Mouse (Mus musculus): ENCODE measurements around the gene Arhgdia. TPM values are rescaled to one million over a fixed set of nuclear protein-coding genes. Genes with fewer than 3 reads are reported as not detected.

Arhgdia gene
- 5.0 TPM for polyA plus RNA-seq (2014; fragmentation: Illumina TruSeq; extraction: RNeasy Lipid Tissue Mini Kit (QIAGEN cat#74804); ENCODE audit: low read depth, low replicate concordance)

DNA sequence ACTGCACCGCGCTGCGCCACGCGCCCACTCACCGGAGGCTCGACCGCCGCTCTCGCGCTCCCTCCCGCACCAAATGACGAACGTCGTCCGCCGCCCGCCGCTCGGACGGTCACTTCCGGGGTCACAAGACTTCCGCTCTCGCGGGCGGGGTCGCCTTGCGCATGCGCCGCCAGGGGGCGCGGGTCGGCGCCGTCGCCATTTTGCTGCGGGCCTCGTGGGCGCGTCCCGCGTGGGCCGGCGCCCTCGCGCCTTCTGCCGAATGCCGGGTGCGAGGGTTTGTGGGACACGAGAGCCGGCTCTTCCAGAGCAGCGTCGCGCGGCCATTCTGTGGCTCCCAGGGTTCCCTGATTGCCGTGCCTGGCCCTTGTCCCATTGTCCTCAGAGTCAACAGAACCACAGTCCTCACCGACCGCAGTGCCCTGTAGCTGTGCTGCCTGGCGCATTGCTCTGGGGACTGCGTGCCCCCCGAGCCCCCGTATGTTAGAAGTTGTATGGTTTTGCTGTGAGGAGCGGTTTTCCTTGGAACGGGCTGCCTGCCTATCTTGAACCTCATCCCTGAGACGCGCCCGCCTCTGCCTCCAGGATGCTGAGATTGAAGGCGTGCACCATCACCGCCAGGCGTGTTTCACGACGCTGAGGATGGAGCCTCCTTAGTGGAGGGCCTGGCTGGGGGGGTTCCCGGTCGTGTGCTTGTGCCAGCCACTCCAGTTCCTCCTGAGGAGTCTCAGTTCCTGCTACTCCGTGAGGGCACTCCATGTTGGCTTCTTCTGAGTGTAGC, at the start of gene Arhgdia:
Arhgdia (minus strand) TSS at position 135 of the 778 bp plus-strand sequence.

DNA sequence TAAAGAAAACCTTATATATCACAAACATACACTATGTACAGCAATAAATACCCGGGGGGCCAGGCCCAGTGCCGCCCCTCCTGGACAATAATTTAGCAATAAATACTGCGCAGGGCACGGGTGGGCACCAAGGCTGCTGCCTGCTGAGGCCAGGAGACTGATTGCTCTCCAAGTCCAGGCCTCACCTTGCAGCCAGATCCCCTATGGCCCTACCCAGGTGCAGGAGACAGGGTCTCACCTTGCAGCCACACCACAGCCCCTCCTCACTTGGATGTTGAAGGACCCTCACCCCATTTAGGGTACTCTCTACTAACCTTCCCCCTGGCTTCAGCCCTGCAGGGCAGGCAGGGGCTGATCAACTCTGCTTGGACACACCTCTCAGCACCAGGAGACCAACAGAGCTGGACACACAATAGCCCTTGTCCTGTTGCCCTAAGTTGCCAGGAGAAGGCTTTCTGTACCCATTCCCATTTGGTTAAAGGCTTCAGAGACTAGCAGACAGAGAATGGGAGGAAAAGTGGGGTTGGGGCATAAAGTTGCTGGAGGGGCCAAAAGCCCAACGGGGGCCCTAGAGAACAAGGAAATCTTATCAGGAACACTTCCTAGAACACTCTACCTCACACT, 43.8 kb upstream of the Arhgdia start, which contains the start of gene Sirt7:
Sirt7 (minus strand) TSS at position 89 of the 624 bp plus-strand sequence.

DNA sequence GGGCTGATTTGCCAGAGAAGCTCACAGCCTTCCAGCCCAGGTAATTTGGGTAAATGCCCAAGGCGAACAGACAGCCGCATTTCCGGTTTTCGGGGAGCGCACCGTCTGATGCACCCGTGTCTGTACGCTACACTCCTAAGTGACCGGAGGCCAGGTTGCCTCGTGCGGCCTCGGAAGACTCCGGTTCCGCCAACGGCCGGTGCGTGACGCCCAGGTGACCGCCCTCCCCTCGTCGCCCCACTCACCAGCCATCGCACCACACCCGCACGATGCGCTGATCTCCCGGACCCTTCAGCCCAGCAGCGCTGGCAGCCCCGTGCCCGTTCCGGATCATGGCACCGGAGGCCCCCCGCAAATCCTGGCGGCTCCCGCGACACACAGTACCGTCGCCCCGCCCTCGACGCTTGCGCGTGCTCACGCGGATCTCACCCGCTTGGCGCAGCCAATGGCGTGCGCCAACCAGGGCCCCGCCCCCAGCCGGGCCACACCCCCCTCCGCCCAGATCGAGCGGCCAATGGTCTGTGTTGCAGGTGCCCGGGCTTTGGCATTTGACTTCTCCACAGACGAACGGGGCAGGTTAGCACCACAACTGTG, 36.2 kb upstream of the Arhgdia start, which contains the start of gene Pcyt2:
Pcyt2 (minus strand) TSS at position 418 of the 594 bp plus-strand sequence.

DNA sequence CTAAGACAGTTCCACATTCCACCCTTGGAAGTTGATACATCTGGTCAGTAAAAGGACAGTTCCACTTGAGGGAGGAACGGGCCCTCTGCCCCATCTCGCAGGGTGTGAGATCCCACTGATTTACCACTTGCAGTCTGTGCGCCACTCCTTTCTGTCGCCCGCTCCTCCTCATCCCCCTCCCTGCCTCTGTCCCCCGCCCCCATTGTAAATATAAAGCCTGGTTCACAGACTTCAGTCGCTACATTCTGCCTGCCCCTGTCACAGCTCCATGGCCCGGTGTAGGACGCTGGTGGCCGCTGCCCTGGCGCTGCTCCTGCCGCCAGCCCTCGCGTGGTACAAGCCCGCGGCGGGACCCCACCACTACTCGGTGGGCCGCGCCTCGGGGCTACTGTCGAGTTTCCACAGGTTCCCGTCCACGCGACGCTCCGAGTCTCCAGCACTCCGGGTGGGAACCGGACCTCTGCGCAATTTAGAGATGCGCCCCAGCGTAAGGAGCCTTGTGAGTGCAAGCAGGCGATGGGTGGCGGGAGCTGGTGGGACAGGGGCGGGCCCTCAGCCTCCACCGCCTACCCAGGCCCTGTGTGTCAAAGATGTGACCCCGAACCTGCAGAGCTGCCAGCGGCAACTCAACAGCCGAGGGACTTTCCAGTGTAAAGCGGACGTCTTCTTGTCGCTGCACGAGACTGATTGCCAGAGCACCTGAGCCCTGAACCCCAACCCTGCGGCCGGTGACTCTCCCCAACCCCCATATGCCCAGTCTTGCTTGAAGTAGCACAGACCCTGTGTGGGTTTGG, 27.0 kb upstream of the Arhgdia start, which contains the start of gene Npb:
Npb (plus strand) TSS at position 237 of the 794 bp plus-strand sequence.

DNA sequence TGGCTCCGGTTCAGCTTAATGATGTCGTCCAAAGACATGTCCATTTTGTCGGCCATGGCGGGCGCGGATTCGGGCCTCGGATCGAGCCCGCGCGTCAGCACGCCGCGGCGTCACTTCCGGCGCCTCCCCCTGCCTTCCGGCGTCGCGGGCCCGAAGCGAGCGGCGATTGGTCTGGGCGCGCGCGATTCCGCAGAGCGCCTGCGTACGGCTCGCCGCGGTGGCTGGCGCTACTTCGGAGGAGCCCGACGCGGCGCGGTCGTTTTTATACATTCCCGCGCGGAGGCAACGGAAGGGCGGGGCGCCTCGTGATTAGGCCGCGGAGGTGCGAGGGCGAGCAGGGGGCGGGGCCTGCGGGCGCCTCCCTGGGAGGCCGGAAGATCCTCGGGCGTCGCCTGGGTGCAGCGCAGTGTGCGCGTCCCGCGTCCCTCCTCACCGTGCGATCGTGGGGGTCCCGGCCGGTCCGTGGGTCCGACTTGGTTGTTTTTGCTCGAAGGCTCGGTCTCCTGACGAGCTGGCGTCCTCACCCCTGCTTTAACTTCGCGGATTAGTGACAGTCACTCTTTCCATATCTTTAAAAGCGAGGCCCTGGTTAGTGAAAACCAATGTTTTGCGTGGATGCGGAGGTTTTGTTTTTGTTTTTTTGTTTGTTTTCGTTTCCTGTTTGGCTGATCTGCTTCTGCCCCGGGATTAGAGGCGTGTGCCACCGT, 17.0 kb upstream of the Arhgdia start, which contains the start of the genes Alyref and Anapc11:
Alyref (minus strand) TSS at position 83 of the 707 bp plus-strand sequence.
Anapc11 (plus strand) TSS at position 139 of the 707 bp plus-strand sequence.

DNA sequence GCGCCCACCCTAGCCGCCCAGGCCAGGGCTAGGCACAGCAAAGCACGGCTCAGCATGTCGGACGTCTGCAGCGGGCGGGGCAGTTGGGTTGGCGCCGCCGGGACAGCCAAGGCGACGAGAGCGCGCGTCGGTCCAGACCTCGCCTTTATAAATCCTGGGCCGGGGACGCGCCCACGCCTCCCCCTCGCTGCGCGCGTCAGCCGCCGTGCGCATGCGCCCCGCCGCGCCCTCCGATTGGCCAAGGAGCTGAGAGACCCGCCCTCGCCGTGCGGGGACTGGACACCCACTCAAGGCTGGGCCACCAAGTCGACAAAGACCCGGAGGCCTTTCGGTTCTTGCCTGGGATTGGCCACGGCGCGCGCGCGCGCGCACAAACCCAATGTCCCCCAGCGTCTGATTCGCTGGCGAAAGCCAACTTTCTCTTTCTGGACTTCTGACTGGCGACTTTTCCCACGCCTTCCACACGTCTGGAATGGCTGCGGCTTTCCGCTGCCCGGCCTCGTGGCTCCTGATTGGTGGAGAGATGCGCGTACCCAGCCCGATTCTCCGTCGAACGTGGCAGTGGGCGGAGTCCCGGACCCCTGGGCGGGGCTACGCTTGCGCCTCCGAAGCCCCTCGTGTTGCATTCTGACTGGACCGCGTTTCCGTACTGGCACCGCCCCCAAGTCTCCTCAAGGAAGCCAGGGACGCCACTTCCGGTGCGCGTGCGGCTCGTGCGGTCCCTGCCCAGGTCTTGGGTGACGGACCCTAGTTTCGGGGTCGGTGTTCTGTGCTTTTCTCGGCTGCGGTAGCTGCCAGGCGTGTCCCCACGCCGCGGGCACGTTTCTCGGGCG, 8.5 kb downstream of the Arhgdia start, which contains the start of gene P4hb:
P4hb (minus strand) TSS at position 502 of the 833 bp plus-strand sequence.

DNA sequence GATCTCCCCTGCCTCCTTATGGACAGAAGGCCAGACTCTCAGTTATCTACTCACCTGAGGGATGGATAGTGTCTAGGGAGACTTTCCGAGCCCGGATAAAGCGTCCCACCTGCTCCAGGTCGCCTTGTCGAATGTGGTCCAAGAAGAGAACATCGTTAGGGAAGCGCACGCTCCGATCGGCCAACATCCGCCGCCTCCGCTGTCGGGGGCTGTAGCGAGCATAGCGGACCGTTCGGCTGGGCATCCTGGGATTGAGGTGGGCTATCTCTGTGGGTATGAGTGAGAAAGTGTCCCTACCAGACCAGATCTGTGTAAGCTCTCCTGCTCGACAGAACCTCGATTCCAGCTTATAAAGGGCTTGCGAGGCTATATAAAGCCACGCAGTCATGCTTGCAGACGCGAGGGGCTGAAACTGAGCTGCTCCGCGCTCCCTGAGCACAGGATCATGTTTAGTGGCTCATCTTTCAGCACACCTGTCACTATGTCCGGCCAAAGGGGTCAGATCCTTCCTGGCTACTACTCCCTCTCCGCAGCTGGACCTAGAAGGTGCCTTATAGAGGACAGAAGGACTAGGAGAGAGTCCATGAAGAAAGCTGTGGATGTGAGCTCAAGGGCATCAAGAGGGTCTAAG, 30.5 kb downstream of the Arhgdia start, which contains the start of gene Ppp1r27:
Ppp1r27 (minus strand) TSS at position 323 of the 631 bp plus-strand sequence.

DNA sequence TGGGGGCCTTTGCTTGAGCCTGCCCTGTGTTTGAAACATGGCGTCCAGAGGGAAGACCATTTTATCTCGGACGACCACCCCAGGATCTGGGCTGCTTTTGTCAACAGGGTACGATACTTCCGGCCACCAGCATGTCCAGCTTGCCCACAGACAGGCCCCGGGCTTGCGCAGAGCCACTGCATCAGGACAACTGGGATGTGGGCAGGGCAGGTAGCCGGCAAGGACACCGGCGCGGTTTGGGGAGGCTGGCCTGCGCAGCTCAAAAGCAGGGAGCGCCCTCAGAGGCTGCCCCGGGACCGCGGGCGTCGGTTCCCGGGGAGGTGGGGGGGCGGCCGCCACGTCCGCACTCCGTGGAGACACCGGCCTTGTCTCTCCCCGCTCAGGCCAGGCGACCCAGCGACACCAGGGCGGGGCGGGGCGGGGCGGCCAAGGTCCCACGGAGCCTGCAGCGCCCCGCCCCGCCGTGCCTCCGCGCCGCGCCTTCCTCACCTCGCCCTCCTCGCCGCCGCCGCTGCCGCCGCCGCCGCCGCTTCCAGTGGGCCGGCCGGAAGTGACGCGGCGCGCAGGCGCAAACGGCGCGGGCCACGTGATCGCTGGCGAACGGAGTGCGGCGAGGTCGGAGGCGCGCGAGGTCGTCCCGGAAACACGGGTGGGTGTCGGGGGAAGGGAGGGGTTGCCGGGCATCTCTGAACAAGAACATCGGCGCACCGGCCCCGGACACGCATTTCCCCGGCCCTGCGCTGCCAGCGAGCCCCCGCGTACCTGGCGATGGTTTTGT, 32.1 kb downstream of the Arhgdia start, which contains the start of gene Mcrip1:
Mcrip1 (minus strand) TSS at position 560 of the 778 bp plus-strand sequence.

DNA sequence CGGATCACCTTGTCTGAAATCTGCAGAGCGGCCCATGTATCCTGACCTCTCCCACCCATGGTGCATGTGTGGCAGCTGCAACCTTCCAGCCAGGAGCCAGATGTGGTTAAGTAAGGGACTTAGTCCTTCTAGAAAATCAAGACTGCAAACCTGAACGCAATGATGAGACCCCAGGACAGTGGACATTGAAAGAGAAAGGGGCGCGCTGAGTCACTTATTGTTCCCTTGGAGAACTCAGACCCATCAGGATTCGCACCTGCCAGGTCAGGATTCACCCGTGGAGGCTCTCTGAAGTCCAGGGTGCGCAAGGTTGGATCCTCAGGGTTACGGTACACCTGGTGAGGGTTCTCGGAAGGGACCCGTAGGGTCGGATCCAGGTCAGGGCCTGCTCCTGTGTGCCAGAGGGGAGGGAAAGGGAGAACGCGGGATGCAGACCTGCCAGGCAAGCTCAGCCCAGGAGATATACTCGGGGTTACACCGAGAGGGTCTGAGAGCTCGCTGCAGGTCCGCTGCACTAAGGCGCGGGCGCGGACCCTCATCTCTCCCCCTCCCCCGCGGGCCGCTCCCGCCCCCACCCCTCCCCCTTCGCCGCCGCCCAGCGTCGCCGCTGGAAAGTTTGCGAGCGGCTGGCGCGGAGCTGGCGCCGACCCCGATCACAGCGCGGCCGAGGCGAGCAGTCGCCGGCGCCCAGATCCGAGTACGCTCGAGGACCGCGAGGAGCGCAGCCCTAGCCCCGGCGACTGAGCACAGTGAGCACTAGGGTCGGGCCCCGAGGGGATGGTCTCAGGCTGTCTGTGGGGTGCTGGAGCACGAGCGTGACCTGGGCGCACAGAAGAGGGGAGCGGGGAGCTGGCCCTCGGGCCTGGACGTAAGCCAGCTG, 51.1 kb downstream of the Arhgdia start, which contains the start of gene Gcgr:
Gcgr (plus strand) TSS at position 615 of the 880 bp plus-strand sequence.

Other genes with a start within 250 kb of the Arhgdia start
- 418 TPM for gene Actg1, start 233.1 kb downstream of the Arhgdia start, polyA plus RNA-seq (2014; fragmentation: Illumina TruSeq; extraction: RNeasy Lipid Tissue Mini Kit (QIAGEN cat#74804); ENCODE audit: low read depth, low replicate concordance)
- not detected for gene Fscn2, start 220.1 kb downstream of the Arhgdia start, polyA plus RNA-seq (2014; fragmentation: Illumina TruSeq; extraction: RNeasy Lipid Tissue Mini Kit (QIAGEN cat#74804); ENCODE audit: low read depth, low replicate concordance)
- gene Faap100, start 202.9 kb downstream of the Arhgdia start, polyA plus RNA-seq (2014; fragmentation: Illumina TruSeq; extraction: RNeasy Lipid Tissue Mini Kit (QIAGEN cat#74804); ENCODE audit: low read depth, low replicate concordance) = 0.15 TPM
- gene Nploc4, start 143.9 kb downstream of the Arhgdia start, polyA plus RNA-seq (2014; fragmentation: Illumina TruSeq; extraction: RNeasy Lipid Tissue Mini Kit (QIAGEN cat#74804); ENCODE audit: low read depth, low replicate concordance) = 35.9 TPM
- not detected for gene Tspan10, start 139.0 kb downstream of the Arhgdia start, polyA plus RNA-seq (2014; fragmentation: Illumina TruSeq; extraction: RNeasy Lipid Tissue Mini Kit (QIAGEN cat#74804); ENCODE audit: low read depth, low replicate concordance)
- 0.14 TPM for gene Pde6g, start 128.1 kb downstream of the Arhgdia start, polyA plus RNA-seq (2014; fragmentation: Illumina TruSeq; extraction: RNeasy Lipid Tissue Mini Kit (QIAGEN cat#74804); ENCODE audit: low read depth, low replicate concordance)
- gene Oxld1, start 123.6 kb downstream of the Arhgdia start, polyA plus RNA-seq (2014; fragmentation: Illumina TruSeq; extraction: RNeasy Lipid Tissue Mini Kit (QIAGEN cat#74804); ENCODE audit: low read depth, low replicate concordance) = not detected
- 6.0 TPM for gene Ccdc137, start 123.5 kb downstream of the Arhgdia start, polyA plus RNA-seq (2014; fragmentation: Illumina TruSeq; extraction: RNeasy Lipid Tissue Mini Kit (QIAGEN cat#74804); ENCODE audit: low read depth, low replicate concordance)
- 10.9 TPM for gene Arl16, start 114.0 kb downstream of the Arhgdia start, polyA plus RNA-seq (2014; fragmentation: Illumina TruSeq; extraction: RNeasy Lipid Tissue Mini Kit (QIAGEN cat#74804); ENCODE audit: low read depth, low replicate concordance)
- 3.0 TPM for gene Mrpl12, start 97.0 kb downstream of the Arhgdia start, polyA plus RNA-seq (2014; fragmentation: Illumina TruSeq; extraction: RNeasy Lipid Tissue Mini Kit (QIAGEN cat#74804); ENCODE audit: low read depth, low replicate concordance)
- 0.31 TPM for gene Slc25a10, start 89.8 kb downstream of the Arhgdia start, polyA plus RNA-seq (2014; fragmentation: Illumina TruSeq; extraction: RNeasy Lipid Tissue Mini Kit (QIAGEN cat#74804); ENCODE audit: low read depth, low replicate concordance)
- gene Gcgr, start 50.9 kb downstream of the Arhgdia start, polyA plus RNA-seq (2014; fragmentation: Illumina TruSeq; extraction: RNeasy Lipid Tissue Mini Kit (QIAGEN cat#74804); ENCODE audit: low read depth, low replicate concordance) = not detected
- 3.2 TPM for gene Mcrip1, start 31.9 kb downstream of the Arhgdia start, polyA plus RNA-seq (2014; fragmentation: Illumina TruSeq; extraction: RNeasy Lipid Tissue Mini Kit (QIAGEN cat#74804); ENCODE audit: low read depth, low replicate concordance)
- 2.5 TPM for gene Ppp1r27, start 30.5 kb downstream of the Arhgdia start, polyA plus RNA-seq (2014; fragmentation: Illumina TruSeq; extraction: RNeasy Lipid Tissue Mini Kit (QIAGEN cat#74804); ENCODE audit: low read depth, low replicate concordance)
- 41.5 TPM for gene P4hb, start 8.4 kb downstream of the Arhgdia start, polyA plus RNA-seq (2014; fragmentation: Illumina TruSeq; extraction: RNeasy Lipid Tissue Mini Kit (QIAGEN cat#74804); ENCODE audit: low read depth, low replicate concordance)
- 15.0 TPM for gene Alyref, start 16.7 kb upstream of the Arhgdia start, polyA plus RNA-seq (2014; fragmentation: Illumina TruSeq; extraction: RNeasy Lipid Tissue Mini Kit (QIAGEN cat#74804); ENCODE audit: low read depth, low replicate concordance)
- gene Anapc11, start 16.8 kb upstream of the Arhgdia start, polyA plus RNA-seq (2014; fragmentation: Illumina TruSeq; extraction: RNeasy Lipid Tissue Mini Kit (QIAGEN cat#74804); ENCODE audit: low read depth, low replicate concordance) = 9.5 TPM
- not detected for gene Npb, start 26.9 kb upstream of the Arhgdia start, polyA plus RNA-seq (2014; fragmentation: Illumina TruSeq; extraction: RNeasy Lipid Tissue Mini Kit (QIAGEN cat#74804); ENCODE audit: low read depth, low replicate concordance)
- gene Pcyt2, start 36.3 kb upstream of the Arhgdia start, polyA plus RNA-seq (2014; fragmentation: Illumina TruSeq; extraction: RNeasy Lipid Tissue Mini Kit (QIAGEN cat#74804); ENCODE audit: low read depth, low replicate concordance) = 6.7 TPM
- gene Sirt7, start 43.6 kb upstream of the Arhgdia start, polyA plus RNA-seq (2014; fragmentation: Illumina TruSeq; extraction: RNeasy Lipid Tissue Mini Kit (QIAGEN cat#74804); ENCODE audit: low read depth, low replicate concordance) = 1.2 TPM
- 1.8 TPM for gene Mafg, start 52.0 kb upstream of the Arhgdia start, polyA plus RNA-seq (2014; fragmentation: Illumina TruSeq; extraction: RNeasy Lipid Tissue Mini Kit (QIAGEN cat#74804); ENCODE audit: low read depth, low replicate concordance)
- gene Pycr1, start 62.1 kb upstream of the Arhgdia start, polyA plus RNA-seq (2014; fragmentation: Illumina TruSeq; extraction: RNeasy Lipid Tissue Mini Kit (QIAGEN cat#74804); ENCODE audit: low read depth, low replicate concordance) = 0.39 TPM
- not detected for gene Myadml2, start 66.5 kb upstream of the Arhgdia start, polyA plus RNA-seq (2014; fragmentation: Illumina TruSeq; extraction: RNeasy Lipid Tissue Mini Kit (QIAGEN cat#74804); ENCODE audit: low read depth, low replicate concordance)
- gene Notum, start 79.6 kb upstream of the Arhgdia start, polyA plus RNA-seq (2014; fragmentation: Illumina TruSeq; extraction: RNeasy Lipid Tissue Mini Kit (QIAGEN cat#74804); ENCODE audit: low read depth, low replicate concordance) = not detected
- 4.5 TPM for gene Aspscr1, start 91.3 kb upstream of the Arhgdia start, polyA plus RNA-seq (2014; fragmentation: Illumina TruSeq; extraction: RNeasy Lipid Tissue Mini Kit (QIAGEN cat#74804); ENCODE audit: low read depth, low replicate concordance)
- 2.4 TPM for gene Cenpx, start 132.1 kb upstream of the Arhgdia start, polyA plus RNA-seq (2014; fragmentation: Illumina TruSeq; extraction: RNeasy Lipid Tissue Mini Kit (QIAGEN cat#74804); ENCODE audit: low read depth, low replicate concordance)
- 0.18 TPM for gene Lrrc45, start 132.3 kb upstream of the Arhgdia start, polyA plus RNA-seq (2014; fragmentation: Illumina TruSeq; extraction: RNeasy Lipid Tissue Mini Kit (QIAGEN cat#74804); ENCODE audit: low read depth, low replicate concordance)
- gene Rac3, start 139.8 kb upstream of the Arhgdia start, polyA plus RNA-seq (2014; fragmentation: Illumina TruSeq; extraction: RNeasy Lipid Tissue Mini Kit (QIAGEN cat#74804); ENCODE audit: low read depth, low replicate concordance) = not detected
- gene Dcxr, start 145.7 kb upstream of the Arhgdia start, polyA plus RNA-seq (2014; fragmentation: Illumina TruSeq; extraction: RNeasy Lipid Tissue Mini Kit (QIAGEN cat#74804); ENCODE audit: low read depth, low replicate concordance) = not detected
- 0.66 TPM for gene Cbr2, start 150.5 kb upstream of the Arhgdia start, polyA plus RNA-seq (2014; fragmentation: Illumina TruSeq; extraction: RNeasy Lipid Tissue Mini Kit (QIAGEN cat#74804); ENCODE audit: low read depth, low replicate concordance)
- gene Hmga1b, start 181.2 kb upstream of the Arhgdia start, polyA plus RNA-seq (2014; fragmentation: Illumina TruSeq; extraction: RNeasy Lipid Tissue Mini Kit (QIAGEN cat#74804); ENCODE audit: low read depth, low replicate concordance) = not detected
- gene Rfng, start 202.6 kb upstream of the Arhgdia start, polyA plus RNA-seq (2014; fragmentation: Illumina TruSeq; extraction: RNeasy Lipid Tissue Mini Kit (QIAGEN cat#74804); ENCODE audit: low read depth, low replicate concordance) = 0.21 TPM
- 39.3 TPM for gene Gps1, start 202.6 kb upstream of the Arhgdia start, polyA plus RNA-seq (2014; fragmentation: Illumina TruSeq; extraction: RNeasy Lipid Tissue Mini Kit (QIAGEN cat#74804); ENCODE audit: low read depth, low replicate concordance)
- gene Dus1l, start 214.8 kb upstream of the Arhgdia start, polyA plus RNA-seq (2014; fragmentation: Illumina TruSeq; extraction: RNeasy Lipid Tissue Mini Kit (QIAGEN cat#74804); ENCODE audit: low read depth, low replicate concordance) = 9.6 TPM
- gene Fasn, start 242.9 kb upstream of the Arhgdia start, polyA plus RNA-seq (2014; fragmentation: Illumina TruSeq; extraction: RNeasy Lipid Tissue Mini Kit (QIAGEN cat#74804); ENCODE audit: low read depth, low replicate concordance) = 0.92 TPM